Mouse (Mus musculus) limb, embryonic 12.5 days (tissue): ENCODE data around the gene Dag1. TPM values are rescaled to one million over a fixed set of nuclear protein-coding genes. Genes with fewer than 3 reads are reported as not detected.

Experiments used
- ATAC-seq: fragments of 200-750 bp; cut with Nextera tagmentation; 2 replicates; pipeline ENCODE4 v1.8.0; 2017; ENCODE audit warnings: low read depth, moderate TSS enrichment; ENCODE audit not compliant: insufficient number of reproducible peaks, insufficient read depth, low FRiP score, low TSS enrichment
- H3K27ac ChIP-seq: fragments of 300-500 bp; sonication (generic); 2 replicates; pipeline ENCODE4 v1.5.1; 2016; ENCODE audit warnings: mild to moderate bottlenecking, moderate library complexity
- H3K27me3 ChIP-seq: fragments of 300-500 bp; sonication (generic); 2 replicates; pipeline ENCODE4 v1.6.1; 2016; ENCODE audit warnings: mild to moderate bottlenecking, moderate library complexity
- H3K36me3 ChIP-seq: fragments of 300-500 bp; sonication (generic); 2 replicates; pipeline ENCODE4 v1.6.1; 2016; ENCODE audit warnings: mild to moderate bottlenecking, moderate library complexity
- H3K4me1 ChIP-seq: fragments of 300-500 bp; sonication (generic); replicated peaks from 2 replicates; pipeline ENCODE4 v1.6.1; 2016
- H3K4me2 ChIP-seq: fragments of 300-500 bp; sonication (generic); 2 replicates; pipeline ENCODE4 v1.6.1; 2016; ENCODE audit warnings: mild to moderate bottlenecking, moderate library complexity
- H3K4me3 ChIP-seq: fragments of 300-500 bp; sonication (generic); replicated peaks from 2 replicates; pipeline ENCODE4 v1.5.1; 2016; ENCODE audit warnings: mild to moderate bottlenecking
- H3K9ac ChIP-seq: fragments of 300-500 bp; sonication (generic); replicated peaks from 2 replicates; pipeline ENCODE4 v1.6.1; 2016; ENCODE audit warnings: mild to moderate bottlenecking, moderate library complexity
- H3K9me3 ChIP-seq: fragments of 300-500 bp; sonication (generic); 2 replicates; pipeline ENCODE4 v1.6.1; 2016; ENCODE audit warnings: mild to moderate bottlenecking, moderate library complexity
- WGBS: fragments of 180-500 bp; shearing (Covaris S2); methylation state at CpG from one replicate; pipeline ENCODE4 v1.1.7; 2016; 5-methylcytosine and 5-hydroxymethylcytosine counted together
- polyA plus RNA-seq: library from polyadenylated mRNA; unstranded; fragments of >200 nt; fragmentation: Nextera tagmentation; extraction: Ambion mirVana; gene quantifications from 2 replicates; pipeline ENCODE4 v1.2.1, GENCODE M21; 2016

The Dag1 gene
- 45.7 and 53.3 TPM in 2 replicates for polyA plus RNA-seq

- Histone ChIP-seq H3K4me3 (peak within 1 kb of the TSS; percentile 94), H3K4me2 (peak within 1 kb of the TSS; percentile 82), H3K4me1 (peaks cover 23% of the 10 kb centered on the region), H3K27me3 (no peaks in the 10 kb centered on the region), H3K9me3 (no peaks in the 10 kb centered on the region), H3K36me3 (no peaks in the 10 kb centered on the region), H3K27ac (peak within 1 kb of the TSS; percentile 91), H3K9ac (peak within 1 kb of the TSS; percentile 88)
- ATAC-seq: peak; percentile 94
- WGBS: under 1% methylated on average over 71 of the region's 71 CpGs
Measured at GRCm38 (mm10) chr9:108263690-108264190, at the start of gene Dag1. Gene Dag1 (minus strand): TSS chr9:108263958.

- 86% methylated on average over 2 of the region's 2 CpGs for WGBS
- Histone ChIP-seq H3K4me3 (peak overlapping the region; percentile 90), H3K36me3 (peaks cover 8% of the 10 kb centered on the region), H3K4me2 (peak overlapping the region; percentile 84), H3K27ac (no peak overlapping the region), H3K4me1 (peaks cover 33% of the 10 kb centered on the region), H3K27me3 (no peaks in the 10 kb centered on the region), H3K9me3 (no peaks in the 10 kb centered on the region), H3K9ac (peak overlapping the region; percentile 31; the same call in 1 of the 2 replicates)
- no peak for ATAC-seq
Measured at GRCm38 (mm10) chr9:108308141-108308540, 44.4 kb upstream of the Dag1 start.

- Histone ChIP-seq H3K36me3 (peaks cover 17% of the 10 kb centered on the region), H3K9me3 (no peaks in the 10 kb centered on the region), H3K27ac (peak overlapping the region; percentile 100), H3K4me2 (peak overlapping the region; percentile 84), H3K9ac (peak overlapping the region; percentile 98), H3K27me3 (no peaks in the 10 kb centered on the region), H3K4me1 (peaks cover 33% of the 10 kb centered on the region), H3K4me3 (peak overlapping the region; percentile 90)
- WGBS: 21% methylated on average over 12 of the region's 12 CpGs
- ATAC-seq: no peak
Measured at GRCm38 (mm10) chr9:108307021-108307807, 43.5 kb upstream of the Dag1 start.

DNA sequence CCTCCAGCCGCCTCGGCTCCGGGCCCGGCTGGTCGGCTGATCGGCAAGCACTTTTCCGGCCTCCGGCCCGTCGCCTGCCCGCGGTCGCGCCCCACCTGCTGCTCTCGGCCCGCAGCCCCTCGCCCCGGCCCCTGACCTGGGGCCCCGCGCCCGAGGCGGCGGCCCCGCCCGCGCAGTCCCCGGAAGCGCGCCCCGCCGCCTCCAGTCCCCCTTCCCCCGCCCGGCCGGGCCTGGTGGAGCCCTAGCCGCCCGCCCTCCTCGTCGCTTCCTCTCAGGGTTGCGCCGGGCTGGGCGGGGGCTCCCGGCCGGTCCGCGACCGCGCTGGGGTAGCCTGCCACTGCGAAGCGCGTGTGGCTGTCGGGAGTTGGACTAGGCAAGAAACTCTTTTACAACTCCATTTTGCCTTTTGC lies 42.8 kb upstream of the Dag1 start:
- peak overlapping the region; percentile 98 for H3K9ac ChIP-seq
- peaks cover 21% of the 10 kb centered on the region for H3K36me3 ChIP-seq
- under 1% methylated on average over 51 of the region's 51 CpGs for WGBS
- peak overlapping the region; percentile 90 for H3K4me3 ChIP-seq
- ATAC-seq: peak; percentile 65
- peak overlapping the region; percentile 100 for H3K27ac ChIP-seq
- peaks cover 33% of the 10 kb centered on the region for H3K4me1 ChIP-seq
- H3K9me3 ChIP-seq: no peaks in the 10 kb centered on the region
- peak overlapping the region; percentile 84 for H3K4me2 ChIP-seq
- no peaks in the 10 kb centered on the region for H3K27me3 ChIP-seq

GRCm38 (mm10) chr9:108305629-108306520 lies 42.1 kb upstream of the Dag1 start, which contains the start of the genes Rhoa and Tcta:
Gene Rhoa (plus strand): TSS chr9:108306129.
Gene Tcta (minus strand): TSS chr9:108306160.
- peak; percentile 97 for ATAC-seq
- Histone ChIP-seq H3K4me2 (peak within 1 kb of the TSS; percentile 84), H3K9me3 (no peaks in the 10 kb centered on the region), H3K4me3 (peak within 1 kb of the TSS; percentile 90), H3K9ac (peak within 1 kb of the TSS; percentile 98), H3K27ac (peak within 1 kb of the TSS; percentile 100), H3K4me1 (peaks cover 33% of the 10 kb centered on the region), H3K36me3 (peaks cover 25% of the 10 kb centered on the region), H3K27me3 (no peaks in the 10 kb centered on the region)
- WGBS: under 1% methylated on average over 77 of the region's 81 CpGs

DNA sequence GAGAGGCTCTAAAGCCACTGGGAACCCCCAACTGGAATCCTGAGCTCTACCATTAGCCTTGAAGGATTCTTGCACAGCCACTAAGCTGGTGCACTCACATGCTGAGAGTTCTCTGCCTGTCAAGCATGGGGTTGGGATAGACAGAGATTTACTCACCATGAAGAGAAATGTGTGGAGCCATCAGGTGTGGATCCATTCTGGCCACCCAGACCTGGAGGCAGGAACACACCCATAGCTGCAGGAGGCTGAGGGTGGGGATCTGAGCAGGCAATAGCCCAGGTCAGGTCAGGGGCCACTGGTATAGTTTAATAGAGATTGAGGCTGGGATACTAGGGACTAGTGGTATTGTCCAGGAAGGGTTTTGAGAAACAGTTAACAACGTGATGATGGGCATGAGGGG lies 41.4 kb upstream of the Dag1 start:
- H3K9ac ChIP-seq: peak overlapping the region; percentile 73
- 6% methylated on average over 1 of the region's 1 CpGs for WGBS
- no peaks in the 10 kb centered on the region for H3K9me3 ChIP-seq
- peaks cover 25% of the 10 kb centered on the region for H3K36me3 ChIP-seq
- H3K4me2 ChIP-seq: peak overlapping the region; percentile 84
- ATAC-seq: no peak; the same call in 1 of the 2 replicates
- peaks cover 33% of the 10 kb centered on the region for H3K4me1 ChIP-seq
- peak overlapping the region; percentile 73 for H3K27ac ChIP-seq
- peak overlapping the region; percentile 90 for H3K4me3 ChIP-seq
- H3K27me3 ChIP-seq: no peaks in the 10 kb centered on the region

DNA sequence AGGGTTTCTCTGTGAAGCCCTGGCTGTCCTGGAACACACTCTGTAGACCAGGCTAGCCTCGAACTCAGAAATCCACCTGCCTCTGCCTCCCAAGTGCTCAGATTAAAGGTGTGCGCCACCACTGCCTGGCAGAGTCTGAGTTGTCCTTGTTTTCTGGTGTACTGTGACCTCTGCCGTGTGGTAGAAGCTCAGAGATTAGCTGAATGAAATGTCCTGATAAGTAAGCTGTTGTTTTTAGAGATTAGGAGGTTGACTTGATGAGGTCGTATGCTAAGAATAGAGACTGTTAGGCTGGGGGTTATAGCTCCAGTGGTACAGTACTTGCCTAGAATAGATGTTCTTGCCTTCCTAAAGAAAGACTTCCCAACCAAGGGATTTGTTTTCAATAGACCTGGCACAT lies 41.0 kb upstream of the Dag1 start:
- Histone ChIP-seq H3K4me2 (peak overlapping the region; percentile 84), H3K27me3 (no peaks in the 10 kb centered on the region), H3K27ac (no peak overlapping the region), H3K4me1 (peaks cover 30% of the 10 kb centered on the region), H3K4me3 (peak overlapping the region; percentile 90; the same call in 1 of the 2 replicates), H3K9ac (no peak overlapping the region; the same call in 1 of the 2 replicates), H3K36me3 (peaks cover 26% of the 10 kb centered on the region), H3K9me3 (no peaks in the 10 kb centered on the region)
- ATAC-seq: no peak
- WGBS: 87% methylated on average over 4 of the region's 4 CpGs

GRCm38 (mm10) chr9:108301853-108302252 lies 38.1 kb upstream of the Dag1 start:
- Histone ChIP-seq H3K4me2 (no peak overlapping the region), H3K9ac (no peak overlapping the region), H3K4me1 (peaks cover 12% of the 10 kb centered on the region), H3K27me3 (no peaks in the 10 kb centered on the region), H3K27ac (no peak overlapping the region), H3K4me3 (no peak overlapping the region), H3K9me3 (no peaks in the 10 kb centered on the region), H3K36me3 (peaks cover 32% of the 10 kb centered on the region)
- 81% methylated on average over 3 of the region's 3 CpGs for WGBS
- ATAC-seq: no peak

DNA sequence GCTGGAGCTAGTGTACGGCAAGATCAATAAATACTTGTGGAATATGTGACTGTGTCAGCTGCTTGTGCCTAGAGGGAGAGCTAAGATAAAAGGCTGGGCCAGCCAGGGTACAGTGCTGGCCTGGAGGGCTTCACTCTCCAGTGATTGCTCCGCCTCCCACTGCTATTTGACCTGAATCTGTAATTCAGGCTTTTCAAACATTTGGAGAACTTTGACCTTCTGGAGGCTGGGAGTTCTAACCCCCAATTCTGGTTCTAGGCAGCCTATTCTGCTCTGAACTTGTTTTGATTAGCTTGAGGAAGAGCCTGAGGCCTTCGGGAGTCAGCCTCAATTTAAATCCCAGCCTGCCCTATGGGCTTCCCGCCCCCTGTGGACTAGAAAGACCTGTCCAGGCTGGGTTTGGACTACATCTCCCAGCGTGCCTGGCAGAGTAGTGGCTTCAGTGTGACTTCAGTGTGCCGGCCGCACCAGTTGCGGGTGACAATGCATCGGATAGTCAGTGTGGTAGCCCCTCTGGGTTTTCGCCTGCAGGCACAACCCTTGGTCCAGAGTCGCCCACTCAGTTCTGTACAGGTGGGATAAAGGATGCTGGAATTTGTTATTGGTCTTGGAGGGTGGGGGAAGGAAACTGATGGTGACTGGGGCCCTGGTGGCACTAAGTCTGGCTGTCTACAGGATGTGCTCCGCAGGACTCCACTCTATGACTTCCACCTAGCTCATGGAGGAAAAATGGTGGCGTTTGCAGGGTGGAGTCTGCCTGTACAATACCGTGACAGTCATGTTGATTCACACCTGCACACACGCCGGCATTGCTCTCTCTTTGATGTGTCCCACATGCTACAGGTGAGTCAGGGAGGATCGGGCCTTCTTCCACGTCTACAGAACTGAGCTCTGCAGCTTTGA lies 32.9 kb upstream of the Dag1 start, which contains the start of gene Amt:
Amt (plus strand) TSS at position 401 of the 903 bp plus-strand sequence.
- H3K9ac ChIP-seq: peak within 1 kb of the TSS; percentile 45; the same call in 1 of the 2 replicates
- H3K4me2 ChIP-seq: peak within 1 kb of the TSS; percentile 48
- no peaks in the 10 kb centered on the region for H3K27me3 ChIP-seq
- H3K27ac ChIP-seq: no peak within 1 kb of the TSS
- peaks cover 35% of the 10 kb centered on the region for H3K36me3 ChIP-seq
- H3K4me3 ChIP-seq: peak within 1 kb of the TSS; percentile 31
- peak; percentile 64 for ATAC-seq
- 24% methylated on average over 18 of the region's 18 CpGs for WGBS
- H3K9me3 ChIP-seq: no peaks in the 10 kb centered on the region
- H3K4me1 ChIP-seq: peaks cover 12% of the 10 kb centered on the region

DNA sequence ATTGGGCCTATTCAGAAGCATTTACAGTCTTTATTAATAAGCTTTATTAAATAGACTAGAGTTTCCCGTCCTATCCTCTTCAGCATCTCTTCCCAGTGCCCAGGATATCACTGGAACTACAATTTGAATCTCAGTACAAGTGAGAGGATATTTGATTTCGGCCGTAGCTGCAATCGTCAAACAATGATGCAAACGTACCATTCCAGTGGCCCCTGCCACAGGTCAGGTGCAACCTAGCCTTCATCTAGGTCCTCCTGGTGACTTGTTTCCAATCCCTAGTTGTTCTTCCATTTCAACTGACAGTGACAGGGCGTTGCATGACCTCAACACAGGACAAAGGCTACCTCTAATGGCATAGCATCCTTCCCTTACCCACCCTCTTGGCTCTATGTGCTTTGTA lies 27.0 kb upstream of the Dag1 start:
- ATAC-seq: no peak
- H3K27me3 ChIP-seq: no peaks in the 10 kb centered on the region
- H3K4me2 ChIP-seq: peak overlapping the region; percentile 58
- no peaks in the 10 kb centered on the region for H3K9me3 ChIP-seq
- peaks cover 3% of the 10 kb centered on the region for H3K4me1 ChIP-seq
- H3K27ac ChIP-seq: 0 out of 2 replicates have a peak overlapping the region, but pooled peaks have one; percentile 24
- peak overlapping the region; percentile 53 for H3K4me3 ChIP-seq
- WGBS: 51% methylated on average over 6 of the region's 6 CpGs
- peak overlapping the region; percentile 55 for H3K9ac ChIP-seq
- peaks cover 23% of the 10 kb centered on the region for H3K36me3 ChIP-seq
